Mouse (Mus musculus): Measurements from ENCODE around the gene Tstd3. TPM values are rescaled to one million over a fixed set of nuclear protein-coding genes. Genes with fewer than 3 reads are reported as not detected.
A peak's percentile ranks its signal among the peaks of the same experiment; 100 is the strongest.

The Tstd3 gene
- polyA plus RNA-seq (2014; fragmentation: Nextera tagmentation; extraction: Ambion mirVana): 20.0 and 26.9 TPM in 2 replicates

DNA sequence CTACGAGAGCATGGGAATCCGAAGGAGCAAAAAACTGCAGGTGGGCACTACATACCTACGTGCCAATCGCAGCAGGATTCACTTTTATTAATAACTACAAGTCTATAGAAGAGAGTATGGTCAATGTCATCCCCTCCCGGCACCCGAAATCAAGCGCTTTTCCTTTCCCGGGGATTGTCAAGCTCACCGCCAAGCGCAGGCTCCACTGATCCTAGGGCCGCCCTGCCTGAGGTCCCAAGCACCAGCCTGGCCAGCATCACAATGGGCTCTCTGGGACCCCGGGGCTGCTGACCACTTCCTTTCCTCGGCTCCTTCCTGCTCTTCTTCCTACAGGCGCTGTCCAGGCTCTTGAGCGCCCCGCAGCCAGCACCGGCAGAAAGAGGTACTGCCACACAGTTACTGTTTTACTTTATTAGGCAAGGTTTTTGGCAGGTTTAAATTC, at the start of gene Tstd3, which contains the start of gene Usp45:
Tstd3 (minus strand) TSS at position 350 of the 442 bp plus-strand sequence.
Usp45 (plus strand) TSS at position 294 of the 442 bp plus-strand sequence.
- WGBS: under 1% methylated on average over 17 of the region's 17 CpGs
- peak; percentile 92 for DNase-seq
- H3K9me3 ChIP-seq (ENCODE audit: control insufficient read depth, low read length): no peaks in the 10 kb centered on the region
- H3K9ac ChIP-seq (replicated peaks; ENCODE audit: low read length): peak within 1 kb of the TSS; percentile 74
- H3K27me3 ChIP-seq (ENCODE audit: control insufficient read depth, insufficient read depth, low read length): no peaks in the 10 kb centered on the region
- peaks cover 6% of the 10 kb centered on the region; the same call in 1 of the 2 replicates for H3K4me1 ChIP-seq (ENCODE audit: control insufficient read depth, insufficient read depth, low read length)
- H3K4me2 ChIP-seq (ENCODE audit: low read length): peak within 1 kb of the TSS; percentile 74
- H3K4me3 ChIP-seq (replicated peaks; ENCODE audit: low read depth, low read length): peak within 1 kb of the TSS; percentile 69
- peak within 1 kb of the TSS; percentile 75 for H3K27ac ChIP-seq (replicated peaks; ENCODE audit: low read depth, low read length)
- ATAC-seq (ENCODE audit: low FRiP score, low TSS enrichment): peak; percentile 94
- H3K36me3 ChIP-seq (ENCODE audit: control insufficient read depth, insufficient read depth, low read length): no peaks in the 10 kb centered on the region

DNA sequence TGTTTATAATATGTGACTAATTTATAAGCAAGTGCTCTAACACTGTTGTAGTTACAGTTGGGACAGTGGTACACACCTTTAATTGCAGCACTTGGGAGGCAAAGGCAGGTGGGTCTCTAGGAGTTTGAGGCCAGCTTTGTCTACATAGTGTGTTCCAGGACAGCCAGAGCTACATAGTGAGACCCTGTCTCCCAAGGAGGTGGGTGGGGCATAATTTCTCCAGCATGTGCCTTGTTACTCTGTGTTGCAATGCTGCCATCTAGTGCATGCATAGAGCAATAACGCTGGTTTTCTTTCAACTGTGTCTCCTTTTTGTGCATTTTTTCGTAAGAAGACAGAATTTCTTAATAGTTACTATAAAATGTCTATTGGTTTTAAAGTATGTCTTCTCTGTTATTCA, 47.0 kb upstream of the Tstd3 start:
- ATAC-seq (ENCODE audit: low FRiP score, low TSS enrichment): peak; percentile 77; the same call in 1 of the 2 replicates

DNA sequence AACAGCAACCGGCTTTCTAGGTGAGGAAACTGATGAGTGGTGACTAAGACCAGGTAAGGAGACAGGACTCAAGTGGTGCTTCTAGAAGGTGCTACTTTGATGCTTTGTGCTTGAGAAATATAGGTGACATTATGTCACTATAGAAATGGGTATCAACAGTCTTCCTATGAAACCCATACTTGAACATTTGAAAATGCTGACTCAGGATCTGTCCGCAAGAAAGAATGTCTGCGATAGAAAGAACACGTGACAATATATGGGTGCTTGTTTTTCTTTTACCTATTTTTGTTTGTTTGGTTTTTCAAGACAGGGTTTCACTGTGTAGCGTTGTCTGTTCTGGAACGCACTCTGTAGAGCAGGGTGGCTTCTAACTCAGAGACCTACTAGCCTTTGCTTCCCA, 45.6 kb upstream of the Tstd3 start:
- peaks cover 23% of the 10 kb centered on the region for H3K36me3 ChIP-seq (ENCODE audit: control insufficient read depth, insufficient read depth, low read length)
- DNase-seq (no peak), ATAC-seq (ENCODE audit: low FRiP score, low TSS enrichment) (no peak)
- no peaks in the 10 kb centered on the region for H3K9me3 ChIP-seq (ENCODE audit: control insufficient read depth, low read length)
- no peaks in the 10 kb centered on the region for H3K27me3 ChIP-seq (ENCODE audit: control insufficient read depth, insufficient read depth, low read length)
- H3K27ac ChIP-seq (replicated peaks; ENCODE audit: low read depth, low read length): no peak overlapping the region
- no peaks in the 10 kb centered on the region for H3K4me1 ChIP-seq (ENCODE audit: control insufficient read depth, insufficient read depth, low read length)
- H3K9ac ChIP-seq (replicated peaks; ENCODE audit: low read length): no peak overlapping the region
- H3K4me3 ChIP-seq (replicated peaks; ENCODE audit: low read depth, low read length): no peak overlapping the region
- WGBS: 94% methylated on average over 6 of the region's 6 CpGs
- H3K4me2 ChIP-seq (ENCODE audit: low read length): no peak overlapping the region

More for the DNA sequence above, 47.0 kb upstream of the Tstd3 start:
- no peaks in the 10 kb centered on the region for H3K4me1 ChIP-seq (ENCODE audit: control insufficient read depth, insufficient read depth, low read length)
- no peak overlapping the region for H3K4me3 ChIP-seq (replicated peaks; ENCODE audit: low read depth, low read length)
- no peaks in the 10 kb centered on the region for H3K27me3 ChIP-seq (ENCODE audit: control insufficient read depth, insufficient read depth, low read length)
- no peak overlapping the region for H3K9ac ChIP-seq (replicated peaks; ENCODE audit: low read length)
- no peak overlapping the region for H3K27ac ChIP-seq (replicated peaks; ENCODE audit: low read depth, low read length)
- H3K36me3 ChIP-seq (ENCODE audit: control insufficient read depth, insufficient read depth, low read length): peaks cover 33% of the 10 kb centered on the region
- peak; percentile 91 for DNase-seq
- 44% methylated on average over 2 of the region's 2 CpGs for WGBS
- H3K4me2 ChIP-seq (ENCODE audit: low read length): no peak overlapping the region
- no peaks in the 10 kb centered on the region for H3K9me3 ChIP-seq (ENCODE audit: control insufficient read depth, low read length)

DNA sequence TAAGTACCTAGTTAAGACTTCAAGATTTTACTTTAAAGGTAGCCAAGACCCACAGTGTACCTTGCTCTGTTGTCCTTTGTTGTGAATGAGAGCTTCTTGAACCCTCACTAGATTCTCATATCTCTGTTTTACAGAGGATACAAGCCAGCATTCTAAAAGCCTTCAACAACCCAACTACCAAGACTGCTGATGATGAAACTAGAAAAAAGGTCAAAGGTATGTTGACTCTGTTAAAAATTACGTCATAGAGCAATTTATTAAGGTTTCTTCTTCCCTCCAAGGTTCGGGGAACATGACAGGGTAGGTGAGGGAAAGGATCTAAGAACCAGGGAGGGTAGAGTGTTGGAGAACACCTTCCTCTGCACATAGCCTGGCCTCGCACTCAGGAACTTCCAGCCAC, 43.6 kb upstream of the Tstd3 start:
- no peak overlapping the region for H3K27ac ChIP-seq (replicated peaks; ENCODE audit: low read depth, low read length)
- DNase-seq (no peak), ATAC-seq (ENCODE audit: low FRiP score, low TSS enrichment) (no peak)
- no peaks in the 10 kb centered on the region for H3K9me3 ChIP-seq (ENCODE audit: control insufficient read depth, low read length)
- no peaks in the 10 kb centered on the region for H3K4me1 ChIP-seq (ENCODE audit: control insufficient read depth, insufficient read depth, low read length)
- H3K27me3 ChIP-seq (ENCODE audit: control insufficient read depth, insufficient read depth, low read length): no peaks in the 10 kb centered on the region
- H3K9ac ChIP-seq (replicated peaks; ENCODE audit: low read length): no peak overlapping the region
- H3K4me2 ChIP-seq (ENCODE audit: low read length): no peak overlapping the region
- no peak overlapping the region for H3K4me3 ChIP-seq (replicated peaks; ENCODE audit: low read depth, low read length)
- WGBS: 91% methylated on average over 3 of the region's 3 CpGs
- peaks cover 25% of the 10 kb centered on the region for H3K36me3 ChIP-seq (ENCODE audit: control insufficient read depth, insufficient read depth, low read length)

GRCm38 (mm10) chr4:21807204-21807603, 40.2 kb upstream of the Tstd3 start:
- Histone ChIP-seq H3K4me3 (replicated peaks; ENCODE audit: low read depth, low read length) (no peak overlapping the region), H3K4me1 (ENCODE audit: control insufficient read depth, insufficient read depth, low read length) (no peaks in the 10 kb centered on the region), H3K9me3 (ENCODE audit: control insufficient read depth, low read length) (no peaks in the 10 kb centered on the region), H3K4me2 (ENCODE audit: low read length) (no peak overlapping the region), H3K36me3 (ENCODE audit: control insufficient read depth, insufficient read depth, low read length) (peaks cover 51% of the 10 kb centered on the region), H3K27me3 (ENCODE audit: control insufficient read depth, insufficient read depth, low read length) (no peaks in the 10 kb centered on the region), H3K27ac (replicated peaks; ENCODE audit: low read depth, low read length) (no peak overlapping the region), H3K9ac (replicated peaks; ENCODE audit: low read length) (no peak overlapping the region)
- no peak for DNase-seq
- WGBS: 41% methylated on average over 5 of the region's 5 CpGs
- ATAC-seq (ENCODE audit: low FRiP score, low TSS enrichment): no peak

DNA sequence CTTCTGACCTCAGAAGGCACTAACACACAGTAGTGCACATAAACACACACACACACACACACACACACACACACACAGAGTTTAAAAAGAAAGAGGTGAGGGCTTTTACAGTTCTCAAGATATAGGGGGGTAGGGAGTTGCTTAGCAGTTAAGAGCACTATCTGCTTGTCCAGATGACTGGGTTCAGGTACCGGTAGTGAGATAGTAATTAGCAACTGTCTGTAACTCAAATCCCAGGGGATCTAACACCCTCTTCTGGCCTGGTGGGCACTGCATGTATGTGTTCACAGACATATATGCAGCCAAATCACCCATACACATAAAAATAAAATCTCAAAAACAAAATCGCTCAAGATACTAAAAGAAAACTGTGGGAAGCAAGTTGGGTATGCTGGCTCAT, 34.6 kb upstream of the Tstd3 start:
- no peak overlapping the region for H3K4me2 ChIP-seq (ENCODE audit: low read length)
- H3K9ac ChIP-seq (replicated peaks; ENCODE audit: low read length): no peak overlapping the region
- 95% methylated on average over 2 of the region's 2 CpGs for WGBS
- no peak overlapping the region for H3K27ac ChIP-seq (replicated peaks; ENCODE audit: low read depth, low read length)
- H3K36me3 ChIP-seq (ENCODE audit: control insufficient read depth, insufficient read depth, low read length): peaks cover 74% of the 10 kb centered on the region
- ATAC-seq (ENCODE audit: low FRiP score, low TSS enrichment): no peak
- no peaks in the 10 kb centered on the region for H3K4me1 ChIP-seq (ENCODE audit: control insufficient read depth, insufficient read depth, low read length)
- no peaks in the 10 kb centered on the region for H3K9me3 ChIP-seq (ENCODE audit: control insufficient read depth, low read length)
- H3K27me3 ChIP-seq (ENCODE audit: control insufficient read depth, insufficient read depth, low read length): no peaks in the 10 kb centered on the region
- H3K4me3 ChIP-seq (replicated peaks; ENCODE audit: low read depth, low read length): no peak overlapping the region
- no peak for DNase-seq

DNA sequence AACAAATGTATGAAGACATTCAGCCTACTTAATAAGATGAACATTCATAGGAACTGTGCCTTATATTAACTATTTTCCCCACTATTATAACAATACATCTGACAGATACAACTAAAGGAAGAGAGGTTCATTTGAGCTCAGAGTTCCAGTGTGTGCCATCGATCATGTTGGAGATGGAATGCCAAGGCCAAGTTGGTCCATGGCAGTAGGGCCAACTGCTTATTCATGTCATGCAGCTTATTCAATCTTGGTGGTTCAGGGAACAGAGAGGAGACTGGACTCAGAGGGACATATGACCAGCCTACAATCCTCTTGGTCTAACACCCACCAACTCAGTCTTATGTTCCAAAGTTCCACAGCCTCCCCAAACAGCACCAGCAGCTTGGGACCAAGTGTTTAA, 34.0 kb upstream of the Tstd3 start:
- Histone ChIP-seq H3K4me2 (ENCODE audit: low read length) (no peak overlapping the region), H3K27me3 (ENCODE audit: control insufficient read depth, insufficient read depth, low read length) (no peaks in the 10 kb centered on the region), H3K9me3 (ENCODE audit: control insufficient read depth, low read length) (no peaks in the 10 kb centered on the region), H3K27ac (replicated peaks; ENCODE audit: low read depth, low read length) (no peak overlapping the region), H3K9ac (replicated peaks; ENCODE audit: low read length) (no peak overlapping the region), H3K36me3 (ENCODE audit: control insufficient read depth, insufficient read depth, low read length) (peaks cover 69% of the 10 kb centered on the region), H3K4me1 (ENCODE audit: control insufficient read depth, insufficient read depth, low read length) (no peaks in the 10 kb centered on the region), H3K4me3 (replicated peaks; ENCODE audit: low read depth, low read length) (no peak overlapping the region)
- DNase-seq (no peak), ATAC-seq (ENCODE audit: low FRiP score, low TSS enrichment) (no peak)
- 95% methylated on average over 1 of the region's 1 CpGs for WGBS

- ATAC-seq (ENCODE audit: low FRiP score, low TSS enrichment): no peak
Observed at GRCm38 (mm10) chr4:21793631-21794030, 26.6 kb upstream of the Tstd3 start.

DNA sequence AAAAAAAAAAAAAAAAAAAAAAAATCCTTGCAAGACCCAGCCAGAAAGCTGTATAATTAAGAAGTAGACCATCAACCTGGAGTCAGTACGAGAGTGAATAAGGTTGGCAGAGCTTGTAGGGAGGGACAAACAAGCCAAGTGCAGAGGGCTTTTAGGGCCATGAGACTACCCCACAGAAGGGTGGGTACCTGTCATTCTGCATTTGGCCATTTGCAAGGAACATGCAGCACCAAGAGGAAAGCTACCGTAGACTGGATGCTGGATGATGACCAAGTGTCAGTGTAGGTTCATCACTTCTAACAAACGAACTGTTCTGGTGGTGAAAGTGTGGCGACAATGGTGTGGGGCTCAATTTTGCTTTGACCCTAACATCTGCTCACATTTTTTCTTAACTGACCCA, 22.8 kb upstream of the Tstd3 start:
- 96% methylated on average over 4 of the region's 4 CpGs for WGBS

More at GRCm38 (mm10) chr4:21793631-21794030, 26.6 kb upstream of the Tstd3 start:
- Histone ChIP-seq H3K27me3 (ENCODE audit: control insufficient read depth, insufficient read depth, low read length) (no peaks in the 10 kb centered on the region), H3K36me3 (ENCODE audit: control insufficient read depth, insufficient read depth, low read length) (peaks cover 21% of the 10 kb centered on the region; the same call in 1 of the 2 replicates), H3K4me2 (ENCODE audit: low read length) (no peak overlapping the region), H3K27ac (replicated peaks; ENCODE audit: low read depth, low read length) (no peak overlapping the region), H3K9ac (replicated peaks; ENCODE audit: low read length) (no peak overlapping the region), H3K9me3 (ENCODE audit: control insufficient read depth, low read length) (no peaks in the 10 kb centered on the region), H3K4me3 (replicated peaks; ENCODE audit: low read depth, low read length) (no peak overlapping the region), H3K4me1 (ENCODE audit: control insufficient read depth, insufficient read depth, low read length) (no peaks in the 10 kb centered on the region)
- DNase-seq: no peak
- 65% methylated on average over 3 of the region's 3 CpGs for WGBS

More for the DNA sequence above, 22.8 kb upstream of the Tstd3 start:
- Histone ChIP-seq H3K9me3 (ENCODE audit: control insufficient read depth, low read length) (no peaks in the 10 kb centered on the region), H3K4me1 (ENCODE audit: control insufficient read depth, insufficient read depth, low read length) (no peaks in the 10 kb centered on the region), H3K4me2 (ENCODE audit: low read length) (no peak overlapping the region), H3K4me3 (replicated peaks; ENCODE audit: low read depth, low read length) (no peak overlapping the region), H3K27ac (replicated peaks; ENCODE audit: low read depth, low read length) (no peak overlapping the region), H3K27me3 (ENCODE audit: control insufficient read depth, insufficient read depth, low read length) (no peaks in the 10 kb centered on the region), H3K36me3 (ENCODE audit: control insufficient read depth, insufficient read depth, low read length) (peaks cover 27% of the 10 kb centered on the region), H3K9ac (replicated peaks; ENCODE audit: low read length) (no peak overlapping the region)
- DNase-seq (no peak), ATAC-seq (ENCODE audit: low FRiP score, low TSS enrichment) (no peak)

All from midbrain, embryonic 14.5 days (tissue).